Mouse (Mus musculus) kidney, adult 9 months (tissue): ENCODE data around the gene Pwwp2b.
A peak's percentile ranks its signal among the peaks of the same experiment; 100 is the strongest.

Source experiments
- DNase-seq: peaks from one replicate; pipeline ENCODE4 v3.0.0; 2022

The Pwwp2b gene

DNA sequence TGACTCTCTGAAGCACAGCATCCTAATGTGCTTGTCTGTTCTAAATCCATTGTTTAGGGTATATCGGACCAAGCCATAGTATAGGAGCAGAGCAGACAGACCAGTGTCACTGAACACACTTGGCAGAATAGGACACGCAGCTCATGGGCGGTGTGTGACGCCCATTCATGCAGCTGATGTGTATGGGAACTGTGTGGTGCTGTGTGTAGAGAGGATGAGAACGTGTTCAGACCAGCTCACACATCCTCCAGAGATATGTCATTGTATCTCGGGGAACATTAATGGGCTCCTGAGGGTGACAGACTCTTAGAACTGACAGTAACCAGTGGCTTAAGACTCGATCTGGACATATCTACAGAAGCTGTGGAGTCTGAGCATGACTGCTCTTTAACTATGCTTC is 21.9 kb upstream of the Pwwp2b start:
- no peak for DNase-seq

DNA sequence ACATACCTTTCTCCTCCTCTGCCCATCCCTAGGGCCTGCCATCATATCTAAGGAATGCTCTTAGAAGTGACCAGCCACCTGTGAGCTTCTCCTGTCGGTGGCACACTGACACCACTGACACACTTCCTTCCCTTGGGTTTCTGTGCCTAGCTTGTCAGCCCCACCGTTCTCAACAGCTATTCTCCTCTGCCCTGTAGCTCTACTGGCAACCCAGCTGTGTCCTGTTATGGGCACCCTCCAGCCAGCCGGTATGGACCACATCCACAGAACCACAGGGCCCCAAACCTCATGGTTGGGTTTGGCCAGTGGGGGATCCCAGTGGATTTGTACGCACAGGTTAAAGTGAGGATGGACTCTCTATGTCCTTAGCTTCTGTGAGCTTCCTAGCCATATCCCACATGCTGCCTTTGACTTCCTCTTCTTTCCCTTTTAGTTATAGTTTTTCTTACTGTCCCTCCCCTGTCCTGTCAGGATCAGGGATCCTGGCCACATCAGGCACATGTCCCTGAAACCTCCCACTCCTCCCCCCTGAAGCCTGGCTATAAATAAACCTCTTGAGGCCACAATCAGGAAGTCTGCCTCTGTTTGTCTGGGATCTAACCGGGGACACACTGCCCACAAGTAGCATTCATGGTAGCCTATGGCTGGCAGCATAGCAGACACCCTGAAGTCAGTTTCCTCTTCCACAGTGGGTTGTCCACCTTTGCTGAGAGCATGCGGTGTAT is 19.7 kb upstream of the Pwwp2b start:
- no peak for DNase-seq

GRCm38 (mm10) chr7:139229837-139230236 is 18.4 kb upstream of the Pwwp2b start:
- DNase-seq = no peak

DNA sequence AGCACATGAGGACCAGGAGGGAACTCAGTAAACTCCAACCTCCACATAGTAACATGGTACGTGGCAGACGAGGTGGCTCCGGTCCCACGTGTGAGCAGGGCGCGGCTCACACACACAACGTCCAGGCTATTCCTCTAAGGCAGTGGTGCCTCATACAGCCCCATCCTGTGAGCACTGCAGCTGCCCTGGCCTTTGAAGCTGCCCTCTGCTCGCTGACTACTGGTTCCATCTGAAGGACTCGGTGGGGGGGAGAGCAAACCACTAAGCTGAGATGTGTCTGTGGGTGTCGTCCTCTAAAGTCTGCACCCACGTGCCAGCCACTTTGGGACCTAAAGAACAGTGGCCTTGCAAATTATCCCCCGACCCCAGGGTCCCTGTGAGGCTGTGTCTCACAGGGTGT is 18.0 kb upstream of the Pwwp2b start:
- no peak for DNase-seq

DNA sequence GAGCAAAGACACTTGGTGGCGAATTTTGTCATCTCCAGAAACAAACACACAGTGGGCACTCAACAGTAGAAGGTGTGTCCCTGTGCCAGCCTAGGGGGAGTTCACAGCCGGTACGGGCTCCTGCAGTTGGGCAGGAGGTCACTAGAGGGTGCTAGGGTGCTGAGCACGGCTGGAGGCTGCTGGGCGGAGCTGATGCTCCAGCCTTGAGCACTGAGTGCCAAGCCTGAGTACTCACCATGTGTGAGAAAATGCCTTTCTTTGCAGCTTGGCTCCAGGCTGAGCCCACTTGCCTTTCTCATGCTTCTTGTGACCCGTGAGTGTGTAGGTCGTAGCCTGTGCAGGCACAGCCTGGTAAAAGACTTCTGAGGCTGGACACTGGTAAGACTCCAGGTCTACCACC is 14.6 kb upstream of the Pwwp2b start:
- peak; percentile 88 for DNase-seq

DNA sequence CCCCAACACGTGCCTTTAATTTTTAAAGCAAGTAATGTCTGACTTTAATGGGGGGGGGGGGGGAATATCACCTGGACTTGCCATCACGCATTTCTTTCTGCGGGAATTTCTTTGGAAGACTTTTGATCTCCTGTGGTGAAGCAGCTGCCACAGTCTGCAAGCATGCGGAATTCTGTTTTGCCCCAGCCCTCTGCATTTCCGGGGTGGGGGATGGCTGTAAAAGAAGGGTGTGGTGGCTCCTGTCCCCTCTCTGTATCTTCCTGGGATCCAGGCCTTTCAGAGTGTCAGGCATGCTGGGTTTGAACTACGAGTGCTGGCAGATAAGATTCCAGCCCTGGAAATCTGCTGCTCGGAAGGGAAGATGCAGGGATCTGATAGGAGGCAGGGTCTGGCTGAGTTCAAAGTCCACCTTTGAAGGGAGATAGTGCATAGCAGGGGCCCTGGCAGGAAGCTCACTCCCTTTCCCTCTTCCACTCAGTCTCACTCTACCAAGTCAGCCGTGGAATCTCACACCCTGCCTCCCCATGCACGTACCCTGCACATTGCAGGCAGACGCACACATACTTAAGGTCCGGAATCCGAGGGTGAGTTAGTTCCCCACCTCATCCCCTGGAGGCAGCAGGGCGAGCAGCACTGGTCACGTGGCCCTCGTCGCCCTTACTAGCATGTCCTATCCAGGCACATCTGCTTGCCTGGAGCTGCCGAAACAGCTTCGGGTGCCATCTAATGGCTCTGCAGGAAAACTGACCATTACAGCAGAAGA is 13.7 kb upstream of the Pwwp2b start:
- peak; percentile 58 for DNase-seq

GRCm38 (mm10) chr7:139235651-139236358 is 12.5 kb upstream of the Pwwp2b start:
- no peak for DNase-seq

- no peak for DNase-seq
These were observed 8.8 kb upstream of the Pwwp2b start for GRCm38 (mm10) chr7:139239432-139239831.

DNA sequence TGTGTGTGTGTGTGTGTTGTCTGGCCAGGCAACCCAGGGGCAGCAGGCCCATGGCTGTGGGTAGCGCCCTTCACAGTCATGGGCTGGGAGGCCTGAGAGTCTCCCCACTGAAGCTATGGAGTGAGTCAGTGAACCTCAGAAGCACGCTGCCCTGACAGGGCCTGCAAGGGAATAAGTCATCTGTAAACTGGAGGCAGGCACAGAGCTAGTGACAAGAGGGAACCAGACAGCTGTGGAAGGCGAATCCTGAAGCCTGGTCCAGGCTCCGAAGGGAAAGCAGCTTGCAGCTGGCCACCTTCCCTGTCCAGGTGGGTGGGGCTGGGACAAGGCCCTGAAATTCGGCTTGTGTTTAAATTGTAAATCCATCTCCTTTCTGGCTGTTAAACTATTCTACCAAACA is 2.2 kb upstream of the Pwwp2b start:
- DNase-seq = no peak

DNA sequence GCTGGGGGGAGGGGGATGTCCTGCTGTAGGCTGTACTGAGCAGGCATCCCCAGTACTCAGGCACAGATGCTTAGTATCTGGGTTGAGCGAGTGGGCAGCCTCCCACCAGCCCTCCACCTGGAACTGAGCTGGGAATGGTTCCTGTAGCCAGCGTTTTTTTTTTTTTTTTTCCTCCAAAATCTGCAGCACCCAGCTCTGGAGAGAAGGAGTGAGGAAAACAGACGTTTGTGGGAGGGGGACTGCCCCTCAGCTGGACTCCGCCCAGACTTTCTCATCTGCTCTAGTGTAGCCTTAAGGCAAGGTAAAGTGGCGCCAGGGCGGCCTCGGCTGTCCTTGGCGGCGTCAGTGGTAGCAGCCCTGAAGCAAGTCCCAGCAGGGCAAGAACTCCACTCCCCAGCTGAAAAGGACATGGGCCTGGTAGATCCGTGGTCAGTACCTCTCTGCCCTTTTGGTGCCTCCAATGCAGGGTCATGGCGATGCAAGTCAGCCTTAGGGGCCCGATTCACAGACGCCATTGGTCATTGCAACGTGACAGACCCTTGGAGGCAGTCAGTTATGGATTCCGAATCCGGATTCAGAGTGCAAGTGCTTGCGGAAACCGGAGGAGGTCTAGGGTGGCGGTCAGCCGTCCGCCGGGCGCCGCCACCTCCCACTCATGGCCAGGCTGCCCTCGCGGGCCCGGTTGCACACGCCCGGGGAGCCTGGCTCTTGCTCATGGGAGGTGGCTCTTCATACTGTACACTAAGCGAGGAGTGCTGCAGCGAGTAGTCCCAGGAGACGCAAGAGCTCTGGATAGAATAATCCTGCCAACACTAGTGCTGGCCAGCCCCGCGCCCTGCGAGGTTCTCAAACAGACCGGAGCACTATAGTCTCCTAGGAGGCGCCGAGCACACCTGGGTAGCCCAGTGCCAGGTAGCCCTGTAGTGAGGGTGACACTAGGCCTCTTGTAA is 1.1 kb upstream of the Pwwp2b start:
- DNase-seq = peak; percentile 54

- DNase-seq = no peak
These were observed 528 bp downstream of the Pwwp2b start for GRCm38 (mm10) chr7:139248615-139249405.

DNA sequence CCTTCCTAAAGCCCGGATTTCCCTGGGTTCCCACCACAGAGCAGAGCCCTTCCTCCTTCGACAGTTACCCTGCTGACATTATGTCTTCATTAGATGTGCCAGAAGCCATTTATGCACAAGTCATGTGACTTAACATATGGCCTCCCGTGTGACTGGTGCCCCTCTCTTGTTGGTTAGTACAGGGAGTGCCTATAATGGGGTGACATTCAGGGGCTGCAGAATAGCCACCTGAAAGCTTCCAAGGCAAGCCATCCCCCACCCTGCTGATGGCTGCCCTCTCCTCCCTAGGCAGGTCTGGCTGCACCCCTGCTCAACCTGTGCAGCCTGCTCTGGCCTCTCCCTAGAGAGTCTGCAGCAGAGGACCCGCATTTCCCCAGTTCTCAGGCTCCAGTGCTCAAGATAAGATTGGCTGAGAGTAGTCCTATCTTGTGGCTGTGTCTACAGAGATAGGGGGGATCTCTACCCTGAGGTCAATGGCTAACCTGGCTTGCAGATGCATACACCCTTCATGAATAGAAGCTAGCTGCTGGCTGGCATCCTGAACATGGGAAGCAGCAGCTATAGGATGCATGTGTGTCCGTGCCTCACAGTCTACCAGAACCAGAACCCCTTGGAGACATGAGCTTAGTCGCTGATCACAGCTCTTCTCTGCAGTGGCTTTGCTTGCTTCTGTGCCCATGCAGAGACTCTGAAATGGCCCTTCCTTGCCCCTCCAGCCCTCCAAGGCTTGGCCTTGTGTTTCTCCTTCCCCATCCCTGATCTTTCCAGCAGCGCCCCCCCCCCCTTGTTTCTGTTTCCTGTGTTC is 1.3 kb downstream of the Pwwp2b start:
- no peak for DNase-seq

DNA sequence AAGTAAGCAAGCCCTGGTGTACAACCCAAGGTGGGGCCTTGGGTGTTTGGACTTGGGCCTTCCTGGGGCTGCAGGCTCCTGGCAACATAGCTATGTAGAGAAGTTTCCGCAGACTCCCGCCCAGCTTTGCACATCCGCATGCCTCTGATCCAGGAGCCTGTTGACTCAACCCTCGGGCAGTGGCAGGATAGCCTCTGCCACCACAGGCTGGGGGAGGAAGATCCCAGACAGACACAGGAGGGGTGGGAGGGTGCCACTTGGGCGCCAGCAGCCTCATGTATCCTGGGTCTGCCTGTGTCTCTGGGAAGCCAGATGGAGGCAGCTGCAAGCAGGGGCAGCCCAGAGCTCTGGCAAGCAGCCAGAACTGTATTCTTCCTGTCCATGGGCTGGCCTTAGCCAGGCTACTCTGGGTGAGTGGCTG is 3.6 kb downstream of the Pwwp2b start:
- peak; percentile 69 for DNase-seq

GRCm38 (mm10) chr7:139252566-139252965 is 4.3 kb downstream of the Pwwp2b start:
- DNase-seq = no peak

- no peak for DNase-seq
These were observed 4.7 kb downstream of the Pwwp2b start for GRCm38 (mm10) chr7:139252986-139253385.

GRCm38 (mm10) chr7:139253462-139253861 is 5.2 kb downstream of the Pwwp2b start:
- DNase-seq = no peak

DNA sequence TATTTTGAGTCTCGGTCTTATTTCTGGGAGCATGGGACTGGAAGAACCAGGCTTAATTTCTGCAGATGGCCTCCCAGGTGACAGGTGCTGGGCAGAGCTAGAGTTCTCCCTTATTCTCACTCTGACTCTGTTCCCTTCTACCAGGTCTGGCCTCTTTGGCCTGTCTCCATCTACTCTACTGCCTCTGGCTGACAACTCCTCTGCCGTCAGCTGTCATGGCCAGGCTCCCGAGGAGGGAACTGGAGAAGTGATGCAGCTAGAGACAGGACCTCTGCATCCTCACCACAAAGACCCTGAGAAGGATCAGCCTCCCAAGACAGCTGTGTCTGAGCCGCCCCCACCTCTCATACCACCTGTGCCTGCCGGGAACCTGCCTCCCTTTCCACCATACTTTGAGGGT is 6.3 kb downstream of the Pwwp2b start:
- no peak for DNase-seq

GRCm38 (mm10) chr7:139257752-139258542 is 9.7 kb downstream of the Pwwp2b start:
- peak; percentile 76 for DNase-seq

GRCm38 (mm10) chr7:139264337-139264736 is 16.1 kb downstream of the Pwwp2b start:
- DNase-seq = no peak

- no peak for DNase-seq
These were observed 17.4 kb downstream of the Pwwp2b start for GRCm38 (mm10) chr7:139265634-139266033.
